Mouse (Mus musculus) lung, adult 2 months (tissue): ENCODE data around the gene Vmn1r9. TPM values are rescaled to one million over a fixed set of nuclear protein-coding genes. Genes with fewer than 3 reads are reported as not detected.
"Not testable (repeated sequence)": the region's sequence is repeated elsewhere in the genome, so short reads cannot be mapped to it uniquely, and the experiment has no call there.

Experiments used
- DNase-seq: peaks from one replicate; pipeline ENCODE4 v3.0.0; 2022
- H3K4me1 ChIP-seq: fragments of 200-500 bp; 2 replicates; pipeline ENCODE4 v1.6.1; 2011; ENCODE audit warnings: low read length; ENCODE audit not compliant: control insufficient read depth, insufficient read depth
- H3K4me3 ChIP-seq: fragments of 200-500 bp; replicated peaks from 2 replicates; pipeline ENCODE3; 2011; ENCODE audit warnings: low read depth, mild to moderate bottlenecking, control low read depth, low read length; ENCODE audit errors: extremely low read depth
- CTCF ChIP-seq: fragments of 200-500 bp; IDR thresholded peaks from 2 replicates; pipeline ENCODE4 v1.5.1; 2011; ENCODE audit warnings: mild to moderate bottlenecking, low read length, control low read depth; ENCODE audit not compliant: insufficient read depth
- POLR2A ChIP-seq: fragments of 200-500 bp; IDR thresholded peaks from 2 replicates; pipeline ENCODE4 v1.6.1; 2011; ENCODE audit warnings: low read depth, mild to moderate bottlenecking, control low read depth, low read length, borderline replicate concordance; ENCODE audit errors: extremely low read depth
- WGBS: fragments of 180-500 bp; shearing (Covaris S2); methylation state at CpG from one replicate; pipeline ENCODE4 v1.1.7; 2018; 5-methylcytosine and 5-hydroxymethylcytosine counted together
- polyA plus RNA-seq: library from polyadenylated mRNA; depleted of rRNA; stranded (reverse); fragments of >200 nt; gene quantifications from 2 replicates; pipeline ENCODE4 v1.2.3, GENCODE M21; 2012; rRNA removed

The Vmn1r9 gene
- polyA plus RNA-seq: not detected in 2 replicates

GRCm38 (mm10) chr6:57066487-57066886 lies at the start of gene Vmn1r9:
Gene Vmn1r9 (plus strand): TSS chr6:57066787.
- H3K4me3 ChIP-seq: no peak within 1 kb of the TSS

GRCm38 (mm10) chr6:57025224-57025623 lies 41.4 kb upstream of the Vmn1r9 start, which contains the start of gene Vmn1r7:
Gene Vmn1r7 (minus strand): TSS chr6:57025324.
- H3K4me3 ChIP-seq: not testable (repeated sequence)
- WGBS: 80% methylated on average over 2 of the region's 2 CpGs

More at GRCm38 (mm10) chr6:57066487-57066886, at the start of gene Vmn1r9:
- H3K4me1 ChIP-seq: no peaks in the 10 kb centered on the region
- TF ChIP-seq CTCF: no peak
- DNase-seq: no peak
- WGBS: 74% methylated on average over 2 of the region's 2 CpGs

DNA sequence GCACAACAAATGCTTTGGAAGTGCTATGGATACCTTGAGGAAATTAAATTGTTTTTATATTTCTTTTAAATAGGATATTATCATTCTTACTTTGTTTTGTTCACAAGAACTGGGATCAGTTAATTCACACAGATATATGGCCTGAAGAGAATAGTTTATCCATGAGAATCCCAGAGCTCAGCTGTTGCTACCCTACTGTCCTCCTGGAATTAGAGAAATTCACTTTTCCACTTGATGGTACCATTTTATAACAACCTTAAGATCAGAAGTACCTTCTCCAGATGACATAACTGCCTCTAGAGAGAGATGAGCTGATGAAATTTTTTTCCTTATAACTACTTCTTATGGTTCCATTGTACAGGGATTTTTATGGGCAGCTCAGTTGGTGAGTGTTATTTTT lies 34.6 kb upstream of the Vmn1r9 start, which contains the start of gene Vmn1r8:
Gene Vmn1r8, plus strand, starts transcription at position 301 of the 400 bp plus-strand sequence.
- Histone ChIP-seq H3K4me1 (no peaks in the 10 kb centered on the region), H3K4me3 (no peak within 1 kb of the TSS)
- no peak for TF ChIP-seq POLR2A
- TF ChIP-seq CTCF: no peak
- DNase-seq: no peak

More at GRCm38 (mm10) chr6:57025224-57025623, 41.4 kb upstream of the Vmn1r9 start, which contains the start of gene Vmn1r7:
- H3K4me1 ChIP-seq, DNase-seq: not testable (repeated sequence)

- Histone ChIP-seq H3K4me3 (no peak overlapping the region), H3K4me1 (no peaks in the 10 kb centered on the region)
- TF ChIP-seq POLR2A: no peak
- no peak for TF ChIP-seq CTCF
- DNase-seq: no peak
- 76% methylated on average over 2 of the region's 2 CpGs for WGBS
Measured at GRCm38 (mm10) chr6:57034674-57035073, 31.9 kb upstream of the Vmn1r9 start.

GRCm38 (mm10) chr6:57063730-57064129 lies 2.9 kb upstream of the Vmn1r9 start:
- Histone ChIP-seq H3K4me3 (no peak overlapping the region), H3K4me1 (no peaks in the 10 kb centered on the region)
- no peak for TF ChIP-seq CTCF
- no peak for TF ChIP-seq POLR2A
- DNase-seq: no peak

- WGBS: 59% methylated on average over 1 of the region's 1 CpGs
- Histone ChIP-seq H3K4me1 (no peaks in the 10 kb centered on the region), H3K4me3 (no peak overlapping the region)
- no peak for DNase-seq
- TF ChIP-seq POLR2A (no peak), CTCF (no peak)
Measured at GRCm38 (mm10) chr6:57106358-57106757, 39.8 kb downstream of the Vmn1r9 start.

GRCm38 (mm10) chr6:57109154-57109553 lies 42.6 kb downstream of the Vmn1r9 start, which contains the start of gene Vmn1r10:
Gene Vmn1r10 (plus strand): TSS chr6:57109454.
- Histone ChIP-seq H3K4me3 (no peak within 1 kb of the TSS), H3K4me1 (no peaks in the 10 kb centered on the region)
- TF ChIP-seq POLR2A: no peak
- no peak for TF ChIP-seq CTCF
- 81% methylated on average over 3 of the region's 3 CpGs for WGBS
- DNase-seq: no peak

Other genes starting within 250 kb of the Vmn1r9 start
- gene Fkbp9, start 234.7 kb upstream of the Vmn1r9 start, polyA plus RNA-seq: 71.5 and 91.9 TPM in 2 replicates
- gene Nt5c3, start 142.9 kb upstream of the Vmn1r9 start, polyA plus RNA-seq: 5.2 and 6.0 TPM in 2 replicates
- gene Vmn1r4, start 142.8 kb upstream of the Vmn1r9 start, polyA plus RNA-seq: 0.05 and 0.08 TPM in 2 replicates
- not detected in 2 replicates for gene Vmn1r5, start 96.5 kb upstream of the Vmn1r9 start, polyA plus RNA-seq
- not detected in 2 replicates for gene Vmn1r6, start 69.5 kb upstream of the Vmn1r9 start, polyA plus RNA-seq
- not detected in 2 replicates for gene Vmn1r7, start 41.5 kb upstream of the Vmn1r9 start, polyA plus RNA-seq
- gene Vmn1r8, start 34.5 kb upstream of the Vmn1r9 start, polyA plus RNA-seq: not detected in 2 replicates
- gene Vmn1r10, start 42.7 kb downstream of the Vmn1r9 start, polyA plus RNA-seq: not detected in 2 replicates
- not detected in 2 replicates for gene Vmn1r11, start 66.7 kb downstream of the Vmn1r9 start, polyA plus RNA-seq
- not detected in 2 replicates for gene Vmn1r12, start 90.1 kb downstream of the Vmn1r9 start, polyA plus RNA-seq
- not detected in 2 replicates for gene Vmn1r13, start 136.5 kb downstream of the Vmn1r9 start, polyA plus RNA-seq
- not detected in 2 replicates for gene Vmn1r14, start 164.9 kb downstream of the Vmn1r9 start, polyA plus RNA-seq
- gene Vmn1r15, start 191.2 kb downstream of the Vmn1r9 start, polyA plus RNA-seq: not detected in 2 replicates